Comparison of ENCODE assay signal across 9 mouse cellular contexts in the genomic region with DNA sequence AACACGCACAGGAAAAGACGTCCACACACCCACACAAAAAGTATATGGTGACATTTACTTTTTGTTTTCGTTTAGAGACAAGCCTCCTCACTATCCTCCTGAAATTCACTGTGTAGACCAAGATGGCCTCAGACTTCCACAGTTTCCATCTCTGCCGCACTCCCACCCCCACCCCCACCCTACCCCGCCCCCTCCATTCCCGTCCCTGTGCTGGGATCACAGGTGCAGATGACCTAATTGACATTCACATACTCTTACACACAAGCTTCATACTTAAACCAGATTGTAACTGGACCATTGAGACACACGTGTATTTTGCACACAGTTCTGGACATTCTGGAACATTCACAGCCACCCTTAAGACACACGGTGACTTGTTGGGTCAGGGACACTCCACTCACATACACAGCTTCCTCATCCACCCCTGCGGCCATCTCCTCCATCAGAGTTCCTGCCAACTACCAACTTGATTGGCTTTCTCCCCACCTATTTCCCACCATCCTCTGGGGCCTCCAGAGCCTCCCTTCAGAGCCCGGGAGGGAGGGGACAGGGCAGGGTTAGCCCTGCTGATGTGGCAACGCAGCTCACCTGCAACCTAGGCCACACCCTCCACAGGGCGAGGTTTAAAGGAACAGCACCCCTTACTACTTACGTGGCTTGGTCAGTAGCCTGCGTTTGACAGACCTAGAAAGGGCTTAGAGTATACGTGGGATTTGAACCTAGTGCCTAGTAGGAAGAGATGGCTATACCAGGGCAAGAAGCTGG. TPM values are rescaled to one million over a fixed set of nuclear protein-coding genes. Genes with fewer than 3 reads are reported as not detected.
A peak's percentile ranks its signal among the peaks of the same experiment; 100 is the strongest.
DNase-seq lines count a peak whose midpoint lies in the region; ATAC-seq and TF ChIP-seq lines count a peak whose summit lies in the region.
"Had no signal": no experiment of that assay in that cellular context is flagged by ENCODE, and none has a peak within 500 bp of the region (broad histone marks: within the 10 kb centered on the region; RNA-seq: fewer than 3 reads in every experiment).

No protein-coding gene starts in this region.

- H3K4me2 ChIP-seq in intestine, embryonic 16.5 days (ENCODE audit: low read depth, low read length): peak overlapping the region; percentile 55
- H3K4me2 ChIP-seq: hindbrain, embryonic 12.5 days had no signal

- ATAC-seq in CD4-positive, CD25-positive, alpha-beta regulatory T cell, adult 4 months: peak; percentile 73
- ATAC-seq in intestine, embryonic 16.5 days: peak; percentile 97
- ATAC-seq in erythroid progenitor cell, adult 5-6 weeks (replicated peaks; ENCODE audit: low FRiP score, poor library complexity, severe bottlenecking): no peak

- H3K27ac ChIP-seq in intestine, embryonic 16.5 days (ENCODE audit: low read length): peak overlapping the region; percentile 83
- H3K27ac ChIP-seq: hindbrain, embryonic 12.5 days had no signal

- peaks cover 6% of the 10 kb centered on the region for H3K4me1 ChIP-seq in intestine, embryonic 16.5 days (ENCODE audit: control insufficient read depth, insufficient read depth, low read length)
- peaks cover 7% of the 10 kb centered on the region for H3K4me1 ChIP-seq in lung, adult 2 months (ENCODE audit: control insufficient read depth, insufficient read depth, low read length)

- peak; percentile 44; the same call in 1 of the 2 replicates for TF ChIP-seq POLR2A in lung, adult 2 months (IDR thresholded peaks at IDR 0.05; ENCODE audit: borderline replicate concordance, extremely low read depth, low read depth, low read length)

- 21% methylated on average over 15 of the region's 15 CpGs for WGBS in intestine, embryonic 16.5 days
- WGBS in lung, adult 2 months: 24% methylated on average over 15 of the region's 15 CpGs

- peak overlapping the region; percentile 51 for H3K9ac ChIP-seq in intestine, embryonic 16.5 days (ENCODE audit: low read depth, low read length)
- H3K9ac ChIP-seq: hindbrain, embryonic 12.5 days had no signal

- DNase-seq in A20 (ENCODE audit: low read depth, low spot score): peak; percentile 82
- DNase-seq in lung, adult 2 months: peak; percentile 71
- no peak for DNase-seq in left cerebral cortex, adult 11 months (ENCODE audit: low spot score)
- DNase-seq in spleen, adult 18-20 months: no peak
- DNase-seq in embryo, embryonic 10.5 days (ENCODE audit: low spot score): no peak

- no peaks in the 10 kb centered on the region for H3K36me3 ChIP-seq in intestine, embryonic 16.5 days (ENCODE audit: control insufficient read depth, insufficient read depth, low read length)
- H3K36me3 ChIP-seq: hindbrain, embryonic 12.5 days had no signal

- TF ChIP-seq CTCF in lung, adult 2 months (IDR thresholded peaks at IDR 0.05; ENCODE audit: insufficient read depth, low read length): no peak

- H3K27me3 ChIP-seq in intestine, embryonic 16.5 days (replicated peaks; ENCODE audit: control insufficient read depth, insufficient read depth, low read length): no peaks in the 10 kb centered on the region
- H3K27me3 ChIP-seq: hindbrain, embryonic 12.5 days had no signal

- no peaks in the 10 kb centered on the region for H3K9me3 ChIP-seq in intestine, embryonic 16.5 days (ENCODE audit: control insufficient read depth, low read length)
- H3K9me3 ChIP-seq: hindbrain, embryonic 12.5 days had no signal

- H3K4me3 ChIP-seq in intestine, embryonic 16.5 days (ENCODE audit: low read length): peak overlapping the region; percentile 40
- H3K4me3 ChIP-seq in lung, adult 2 months (replicated peaks; ENCODE audit: extremely low read depth, low read depth, low read length): peak overlapping the region; percentile 41
- H3K4me3 ChIP-seq: hindbrain, embryonic 12.5 days had no signal

RNA-seq across cellular contexts. Expression of gene C77080, which starts 11.0 kb away (rescaled TPM):
- polyA plus RNA-seq in CD4-positive, CD25-positive, alpha-beta regulatory T cell, adult 4 months (2017; shearing (Covaris generic)): under 1 TPM; 0.20 to 0.27 TPM
- polyA plus RNA-seq in intestine, embryonic 16.5 days (2015; fragmentation: Nextera tagmentation; extraction: Ambion mirVana): 6.5 and 7.5 TPM in 2 replicates
- polyA plus RNA-seq in lung, adult 2 months (2012; rRNA removed): 47.1 and 50.1 TPM in 2 replicates
- total RNA-seq in erythroid progenitor cell, adult 5-6 weeks (2015; ENCODE audit: low replicate concordance): not detected in 2 replicates
- total RNA-seq in erythroid progenitor cell, adult 5-6 weeks (2017; ENCODE audit: low replicate concordance): not detected in 2 replicates

RNA-seq across cellular contexts. Expression of gene Sync, which starts 15.2 kb away (rescaled TPM):
- under 1 TPM in 1 of 2 experiments, not detected in 1; 0.46 TPM for polyA plus RNA-seq in CD4-positive, CD25-positive, alpha-beta regulatory T cell, adult 4 months (2017; shearing (Covaris generic))
- polyA plus RNA-seq in intestine, embryonic 16.5 days (2015; fragmentation: Nextera tagmentation; extraction: Ambion mirVana): 1.1 and 1.3 TPM in 2 replicates
- polyA plus RNA-seq in lung, adult 2 months (2012; rRNA removed): 2.8 TPM in 2 replicates
- total RNA-seq in erythroid progenitor cell, adult 5-6 weeks (2015; ENCODE audit: low replicate concordance): not detected in 2 replicates
- total RNA-seq in erythroid progenitor cell, adult 5-6 weeks (2017; ENCODE audit: low replicate concordance): not detected in 2 replicates

Comparison
In these comparisons a context has a peak if more than half of its experiments do, and no peak if none do; other contexts are left out.
1. DNase-seq: peak in A20 (single experiment) and lung, adult 2 months (single experiment); none in left cerebral cortex, adult 11 months (single experiment), spleen, adult 18-20 months (0 of 2) and embryo, embryonic 10.5 days (single experiment).